Mouse (Mus musculus) limb, embryonic 15.5 days (tissue): ENCODE data around the gene Hoxb3. TPM values are rescaled to one million over a fixed set of nuclear protein-coding genes. Genes with fewer than 3 reads are reported as not detected.

ENCODE experiments used
- ATAC-seq: fragments of 200-750 bp; cut with Nextera tagmentation; 2 replicates; pipeline ENCODE4 v1.8.0; 2017; ENCODE audit warnings: low read depth, moderate TSS enrichment; ENCODE audit not compliant: insufficient number of reproducible peaks, low FRiP score, low TSS enrichment
- H3K27ac ChIP-seq: fragments of 300-500 bp; sonication (generic); 2 replicates; pipeline ENCODE4 v1.5.1; 2015; ENCODE audit warnings: moderate library complexity, mild to moderate bottlenecking, inconsistent platforms
- H3K27me3 ChIP-seq: fragments of 300-500 bp; sonication (generic); 2 replicates; pipeline ENCODE4 v1.6.1; 2015; ENCODE audit warnings: inconsistent platforms
- H3K36me3 ChIP-seq: fragments of 300-500 bp; sonication (generic); 2 replicates; pipeline ENCODE4 v1.6.1; 2015; ENCODE audit warnings: inconsistent platforms
- H3K4me1 ChIP-seq: fragments of 300-500 bp; sonication (generic); 2 replicates; pipeline ENCODE4 v1.6.1; 2015; ENCODE audit warnings: inconsistent platforms
- H3K4me2 ChIP-seq: fragments of 300-500 bp; sonication (generic); 2 replicates; pipeline ENCODE4 v1.6.1; 2015; ENCODE audit warnings: mild to moderate bottlenecking, inconsistent platforms
- H3K4me3 ChIP-seq: fragments of 300-500 bp; sonication (generic); 2 replicates; pipeline ENCODE4 v1.5.1; 2015; ENCODE audit warnings: mild to moderate bottlenecking, inconsistent platforms
- H3K9ac ChIP-seq: fragments of 300-500 bp; sonication (generic); 2 replicates; pipeline ENCODE4 v1.6.1; 2015; ENCODE audit warnings: inconsistent platforms
- H3K9me3 ChIP-seq: fragments of 300-500 bp; sonication (generic); 2 replicates; pipeline ENCODE4 v1.6.1; 2016; ENCODE audit warnings: inconsistent platforms
- whole genome bisulfite sequencing: fragments of 180-500 bp; shearing (Covaris S2); methylation state at CpG from one replicate; pipeline ENCODE4 v1.1.7; 2015; 5-methylcytosine and 5-hydroxymethylcytosine counted together
- polyA plus RNA-seq: library from polyadenylated mRNA; unstranded; fragments of >200 nt; fragmentation: Nextera tagmentation; extraction: Ambion mirVana; gene quantifications from 2 replicates; pipeline ENCODE4 v1.2.1, GENCODE M21; 2015

The Hoxb3 gene
- polyA plus RNA-seq, 1 experiment from 2014 or later: 0.23 TPM

DNA sequence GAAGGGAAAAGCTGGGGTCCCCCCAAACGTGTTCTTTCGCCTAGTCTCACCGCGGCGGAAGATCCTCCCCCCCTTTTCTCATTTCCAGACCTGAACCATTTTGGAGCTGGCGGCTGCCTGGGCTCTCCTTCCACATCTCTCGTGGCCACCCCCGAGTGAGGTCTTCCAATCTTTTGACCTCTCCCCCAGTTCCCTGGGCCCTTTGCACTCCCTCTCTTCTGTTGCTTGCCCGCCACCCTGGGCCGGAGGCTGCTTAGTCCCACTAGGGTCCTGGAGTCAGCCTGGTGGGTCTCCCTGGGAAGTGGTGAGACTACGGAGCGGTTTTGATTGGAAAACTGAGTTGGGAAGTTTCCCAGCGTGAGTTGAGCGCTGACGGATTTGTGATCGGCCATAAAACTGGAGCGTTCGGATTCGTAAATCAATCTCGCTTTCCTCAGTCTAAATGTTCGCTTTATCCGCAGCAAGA, 2.7 kb downstream of the Hoxb3 start:
- no peak for ATAC-seq
- Histone ChIP-seq H3K4me2 (no peak overlapping the region; the same call in 1 of the 2 replicates), H3K36me3 (no peaks in the 10 kb centered on the region), H3K27ac (peak overlapping the region; percentile 13; the same call in 1 of the 2 replicates), H3K9ac (no peak overlapping the region), H3K4me1 (peaks cover 3% of the 10 kb centered on the region), H3K27me3 (peaks cover 98% of the 10 kb centered on the region), H3K9me3 (no peaks in the 10 kb centered on the region), H3K4me3 (no peak overlapping the region)
- 10% methylated on average over 22 of the region's 22 CpGs for whole genome bisulfite sequencing

GRCm38 (mm10) chr11:96326705-96327104, 3.6 kb downstream of the Hoxb3 start:
- H3K4me2 ChIP-seq: no peak overlapping the region
- H3K36me3 ChIP-seq: no peaks in the 10 kb centered on the region
- peaks cover 3% of the 10 kb centered on the region; the same call in 1 of the 2 replicates for H3K4me1 ChIP-seq
- no peak overlapping the region for H3K4me3 ChIP-seq
- H3K27me3 ChIP-seq: peaks cover 97% of the 10 kb centered on the region
- no peaks in the 10 kb centered on the region for H3K9me3 ChIP-seq
- no peak for ATAC-seq
- no peak overlapping the region for H3K27ac ChIP-seq
- H3K9ac ChIP-seq: no peak overlapping the region
- WGBS: 21% methylated on average over 12 of the region's 12 CpGs

GRCm38 (mm10) chr11:96327122-96327521, 4.0 kb downstream of the Hoxb3 start:
- H3K4me2 ChIP-seq: no peak overlapping the region
- H3K36me3 ChIP-seq: no peaks in the 10 kb centered on the region
- no peaks in the 10 kb centered on the region for H3K9me3 ChIP-seq
- H3K9ac ChIP-seq: no peak overlapping the region
- 25% methylated on average over 7 of the region's 7 CpGs for WGBS
- peaks cover 97% of the 10 kb centered on the region for H3K27me3 ChIP-seq
- no peak for ATAC-seq
- H3K4me3 ChIP-seq: no peak overlapping the region
- H3K27ac ChIP-seq: no peak overlapping the region
- peaks cover 3% of the 10 kb centered on the region; the same call in 1 of the 2 replicates for H3K4me1 ChIP-seq

- no peaks in the 10 kb centered on the region for H3K36me3 ChIP-seq
- H3K27ac ChIP-seq: no peak overlapping the region
- no peak overlapping the region for H3K4me2 ChIP-seq
- H3K27me3 ChIP-seq: peaks cover 97% of the 10 kb centered on the region
- H3K4me1 ChIP-seq: peaks cover 8% of the 10 kb centered on the region
- no peak for ATAC-seq
- H3K4me3 ChIP-seq: no peak overlapping the region
- no peaks in the 10 kb centered on the region for H3K9me3 ChIP-seq
- 29% methylated on average over 5 of the region's 5 CpGs for WGBS
- H3K9ac ChIP-seq: no peak overlapping the region
Observed at GRCm38 (mm10) chr11:96327750-96328149, 4.6 kb downstream of the Hoxb3 start.

DNA sequence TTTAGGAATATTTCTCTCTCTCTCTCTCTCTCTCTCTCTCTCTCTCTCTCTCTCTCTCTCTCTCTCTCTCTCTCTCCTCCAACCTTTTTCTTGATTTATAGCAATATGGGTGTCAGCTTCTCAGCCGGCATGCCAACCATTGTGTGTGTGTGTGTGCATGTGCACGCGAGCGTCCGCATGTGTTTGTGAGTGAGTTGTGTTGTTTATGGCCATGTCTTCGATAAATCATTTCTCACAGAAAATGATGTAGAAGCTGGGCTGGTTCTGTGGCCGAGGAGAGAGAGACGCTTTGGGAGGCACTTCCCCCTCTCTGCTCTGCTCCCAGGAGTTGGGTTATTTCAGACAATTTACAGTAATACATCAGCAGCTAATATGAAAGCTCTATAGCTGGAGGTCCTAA, 5.5 kb downstream of the Hoxb3 start:
- H3K27me3 ChIP-seq: peaks cover 97% of the 10 kb centered on the region
- no peaks in the 10 kb centered on the region for H3K36me3 ChIP-seq
- no peaks in the 10 kb centered on the region for H3K9me3 ChIP-seq
- H3K4me1 ChIP-seq: peaks cover 11% of the 10 kb centered on the region
- no peak for ATAC-seq
- H3K4me2 ChIP-seq: no peak overlapping the region
- H3K27ac ChIP-seq: no peak overlapping the region
- no peak overlapping the region for H3K4me3 ChIP-seq
- 16% methylated on average over 8 of the region's 8 CpGs for WGBS
- no peak overlapping the region for H3K9ac ChIP-seq

GRCm38 (mm10) chr11:96332105-96332504, 9.0 kb downstream of the Hoxb3 start:
- H3K36me3 ChIP-seq: no peaks in the 10 kb centered on the region
- no peak overlapping the region for H3K9ac ChIP-seq
- no peak overlapping the region for H3K4me2 ChIP-seq
- peaks cover 7% of the 10 kb centered on the region for H3K4me1 ChIP-seq
- 0 out of 2 replicates have a peak overlapping the region, but pooled peaks have one; percentile 29 for H3K4me3 ChIP-seq
- WGBS: 6% methylated on average over 8 of the region's 8 CpGs
- peaks cover 99% of the 10 kb centered on the region for H3K27me3 ChIP-seq
- ATAC-seq: no peak
- no peak overlapping the region for H3K27ac ChIP-seq
- H3K9me3 ChIP-seq: no peaks in the 10 kb centered on the region

GRCm38 (mm10) chr11:96332618-96333032, 9.5 kb downstream of the Hoxb3 start:
- no peak for ATAC-seq
- Histone ChIP-seq H3K4me3 (peak overlapping the region; percentile 29), H3K9ac (no peak overlapping the region), H3K4me2 (peak overlapping the region; percentile 35), H3K27me3 (peaks cover 99% of the 10 kb centered on the region), H3K27ac (no peak overlapping the region), H3K4me1 (peaks cover 7% of the 10 kb centered on the region), H3K36me3 (no peaks in the 10 kb centered on the region), H3K9me3 (no peaks in the 10 kb centered on the region)
- 9% methylated on average over 31 of the region's 35 CpGs for WGBS

DNA sequence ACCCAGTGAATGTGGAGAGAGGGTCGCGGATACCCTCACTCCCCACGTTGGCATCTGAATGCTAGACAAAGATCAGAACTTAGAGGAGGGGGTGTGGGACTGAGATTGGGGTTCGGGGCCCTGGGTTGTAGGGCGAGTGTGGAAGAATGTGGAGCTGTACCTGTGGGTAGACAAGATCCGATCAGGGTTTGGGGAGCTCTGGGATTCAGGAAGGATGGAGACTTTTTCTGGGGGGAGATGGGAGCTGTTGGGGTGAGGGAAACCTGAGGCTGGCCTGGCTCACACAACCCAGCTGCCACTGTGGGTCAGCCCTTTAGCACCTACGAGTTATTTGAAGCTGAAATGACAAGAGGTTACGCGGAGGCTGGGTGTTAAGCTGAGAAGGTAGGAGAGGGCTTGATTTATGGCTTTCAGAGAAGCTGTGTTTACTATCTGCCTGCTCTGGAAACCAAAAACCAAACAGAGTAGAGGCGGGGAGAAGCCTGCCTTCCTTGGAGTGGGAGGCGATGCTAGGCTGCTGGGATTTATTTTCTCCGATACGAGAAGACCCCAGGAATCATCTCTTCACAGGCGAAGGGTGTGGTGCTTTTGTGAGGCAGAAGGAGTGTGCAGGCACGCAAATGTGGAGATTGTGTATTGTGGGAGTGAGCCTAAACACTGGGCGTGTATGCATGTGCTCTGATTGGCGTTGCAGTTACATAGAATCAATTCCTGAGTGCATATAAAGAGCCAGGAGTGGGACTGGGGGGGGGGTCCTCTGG, 10.3 kb downstream of the Hoxb3 start:
- Histone ChIP-seq H3K4me1 (peaks cover 7% of the 10 kb centered on the region), H3K9ac (no peak overlapping the region), H3K36me3 (no peaks in the 10 kb centered on the region), H3K4me3 (peak overlapping the region; percentile 29; the same call in 1 of the 2 replicates), H3K27ac (no peak overlapping the region), H3K27me3 (peaks cover 99% of the 10 kb centered on the region), H3K4me2 (peak overlapping the region; percentile 35; the same call in 1 of the 2 replicates), H3K9me3 (no peaks in the 10 kb centered on the region)
- ATAC-seq: no peak
- WGBS: 10% methylated on average over 17 of the region's 17 CpGs

GRCm38 (mm10) chr11:96334002-96334364, 10.9 kb downstream of the Hoxb3 start:
- 24% methylated on average over 2 of the region's 2 CpGs for WGBS
- peaks cover 99% of the 10 kb centered on the region for H3K27me3 ChIP-seq
- no peak overlapping the region for H3K27ac ChIP-seq
- no peaks in the 10 kb centered on the region for H3K9me3 ChIP-seq
- ATAC-seq: no peak
- no peaks in the 10 kb centered on the region for H3K36me3 ChIP-seq
- H3K9ac ChIP-seq: no peak overlapping the region
- H3K4me3 ChIP-seq: no peak overlapping the region
- peaks cover 7% of the 10 kb centered on the region for H3K4me1 ChIP-seq
- H3K4me2 ChIP-seq: no peak overlapping the region

DNA sequence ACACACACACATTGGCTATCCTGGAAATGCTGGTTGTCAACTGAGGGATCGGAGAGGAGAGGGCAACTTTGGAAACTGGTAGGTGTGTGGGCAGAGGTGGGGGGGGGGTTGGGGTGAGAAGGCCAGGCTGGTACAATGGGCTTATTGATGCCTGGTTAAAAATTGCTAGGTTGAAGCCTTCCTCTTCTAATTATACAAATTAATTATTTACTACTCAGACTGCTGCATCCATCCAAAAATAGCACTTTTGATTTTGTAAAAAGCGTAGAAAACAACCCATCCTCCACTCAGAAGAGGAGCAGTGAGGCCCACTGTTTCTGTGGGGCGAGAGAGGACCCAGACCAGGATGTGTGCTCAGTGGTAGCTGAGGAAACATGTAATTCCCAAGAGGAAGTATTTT, 11.9 kb downstream of the Hoxb3 start:
- 65% methylated on average over 3 of the region's 3 CpGs for WGBS
- Histone ChIP-seq H3K36me3 (no peaks in the 10 kb centered on the region), H3K27ac (no peak overlapping the region), H3K4me1 (peaks cover 7% of the 10 kb centered on the region), H3K9ac (no peak overlapping the region), H3K4me3 (no peak overlapping the region), H3K27me3 (peaks cover 99% of the 10 kb centered on the region), H3K9me3 (no peaks in the 10 kb centered on the region), H3K4me2 (no peak overlapping the region)
- ATAC-seq: no peak

GRCm38 (mm10) chr11:96336597-96336996, 13.5 kb downstream of the Hoxb3 start:
- Histone ChIP-seq H3K27ac (no peak overlapping the region), H3K27me3 (peaks cover 98% of the 10 kb centered on the region), H3K9me3 (no peaks in the 10 kb centered on the region), H3K36me3 (no peaks in the 10 kb centered on the region), H3K4me3 (no peak overlapping the region), H3K4me1 (peaks cover 15% of the 10 kb centered on the region), H3K9ac (no peak overlapping the region), H3K4me2 (no peak overlapping the region)
- no peak for ATAC-seq
- WGBS: 25% methylated on average over 2 of the region's 2 CpGs

DNA sequence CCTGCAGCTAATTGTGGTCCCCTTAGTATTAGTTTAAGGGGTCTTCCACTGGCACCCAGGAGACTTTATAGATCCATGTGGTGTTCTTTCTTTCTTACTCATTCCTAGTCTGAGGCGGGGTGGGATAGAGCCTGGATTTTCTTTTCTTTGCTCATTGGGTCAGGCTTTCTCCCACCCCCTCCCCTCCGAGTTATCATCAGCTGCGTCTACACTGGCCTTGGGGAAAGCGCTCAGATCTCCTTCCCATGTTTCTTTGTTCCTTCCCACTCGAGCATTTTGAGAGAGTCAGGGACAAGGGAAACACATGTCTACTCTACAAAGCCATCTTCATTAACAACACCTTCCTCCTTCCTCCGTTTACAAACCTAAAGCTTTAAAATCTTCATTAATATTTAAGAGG, 13.9 kb downstream of the Hoxb3 start:
- peaks cover 19% of the 10 kb centered on the region for H3K4me1 ChIP-seq
- no peak overlapping the region for H3K4me3 ChIP-seq
- no peaks in the 10 kb centered on the region for H3K36me3 ChIP-seq
- 29% methylated on average over 6 of the region's 6 CpGs for WGBS
- no peak overlapping the region for H3K9ac ChIP-seq
- no peak for ATAC-seq
- peaks cover 98% of the 10 kb centered on the region for H3K27me3 ChIP-seq
- no peak overlapping the region for H3K27ac ChIP-seq
- no peaks in the 10 kb centered on the region for H3K9me3 ChIP-seq
- no peak overlapping the region for H3K4me2 ChIP-seq
